In the genomic region with DNA sequence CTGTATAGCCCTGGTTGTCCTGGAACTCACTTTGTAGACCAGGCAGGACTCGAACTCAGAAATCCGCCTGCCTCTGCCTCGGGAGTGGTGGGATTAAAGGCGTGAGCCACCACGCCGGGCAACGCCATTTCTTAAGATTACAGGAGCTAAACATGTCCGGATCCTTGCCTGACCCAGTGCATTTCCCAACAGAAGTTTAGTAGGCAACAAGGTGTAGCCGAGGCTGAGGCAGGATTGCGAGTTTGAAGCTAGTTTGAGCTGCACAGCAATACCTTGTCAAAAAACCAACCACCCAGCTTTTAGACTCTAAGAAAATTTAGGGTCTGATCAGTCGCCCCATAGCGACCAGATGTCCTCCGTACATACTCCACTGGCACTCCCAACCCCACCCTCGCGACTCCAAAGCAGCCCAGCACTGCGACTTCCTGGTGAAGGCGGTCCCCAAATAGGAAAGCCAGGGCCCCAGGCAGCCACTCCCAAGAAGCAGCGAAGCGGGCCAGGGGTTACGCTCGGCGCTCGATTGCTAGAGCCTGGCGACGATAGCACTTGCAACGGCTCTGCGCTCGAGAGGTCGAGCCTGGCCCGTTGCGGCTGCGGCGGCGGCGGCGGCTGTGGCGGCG, we compare ENCODE assay signal across 8 mouse cellular contexts. TPM values are rescaled to one million over a fixed set of nuclear protein-coding genes. Genes with fewer than 3 reads are reported as not detected.
A peak's percentile ranks its signal among the peaks of the same experiment; 100 is the strongest.
DNase-seq lines count a peak whose midpoint lies in the region; ATAC-seq and TF ChIP-seq lines count a peak whose summit lies in the region.

A gene (plus strand): TSS at position 584 of the 620 bp plus-strand sequence.
A gene (plus strand): TSS at position 597 of the 620 bp plus-strand sequence.

- H3K9ac ChIP-seq in forebrain, embryonic 15.5 days (replicated peaks), result peak within 1 kb of the TSS; percentile 87
- H3K9ac ChIP-seq in lung, embryonic 14.5 days, result peak within 1 kb of the TSS; percentile 85

- DNase-seq in G1E (ENCODE audit: low spot score), result peak; percentile 79
- peak; percentile 90 for DNase-seq in cerebellum, adult 11-12 months
- DNase-seq in heart, postnatal 25 days (ENCODE audit: low spot score), result peak; percentile 93
- DNase-seq in layer of hippocampus, adult 18-20 months (ENCODE audit: low spot score in 2 of 2), result peak; percentile 88 to 95
- peak; percentile 99 for DNase-seq in lung, embryonic 14.5 days
- peak; percentile 94 for DNase-seq in thymus, adult 2 months

- H3K36me3 ChIP-seq in G1E (replicated peaks), result peaks cover 18% of the 10 kb centered on the region
- H3K36me3 ChIP-seq in forebrain, embryonic 15.5 days, result peaks cover 5% of the 10 kb centered on the region
- H3K36me3 ChIP-seq in lung, embryonic 14.5 days (ENCODE audit: insufficient read depth), result peaks cover 6% of the 10 kb centered on the region
- peaks cover 5% of the 10 kb centered on the region; the same call in 1 of the 2 replicates for H3K36me3 ChIP-seq in thymus, adult 2 months (ENCODE audit: control insufficient read depth, insufficient read depth, low read length)

- peak within 1 kb of the TSS; percentile 96 for H3K27ac ChIP-seq in forebrain, embryonic 15.5 days (replicated peaks)
- H3K27ac ChIP-seq in lung, embryonic 14.5 days (ENCODE audit: low read depth), result peak within 1 kb of the TSS; percentile 93
- peak within 1 kb of the TSS; percentile 87 for H3K27ac ChIP-seq in olfactory bulb, adult 2 months (ENCODE audit: insufficient read depth, low read depth, low read length)
- peak within 1 kb of the TSS; percentile 44; the same call in 1 of the 2 replicates for H3K27ac ChIP-seq in thymus, adult 2 months (ENCODE audit: control insufficient read depth, insufficient read depth, low read length)

- no peak for TF ChIP-seq CTCF in G1E (IDR thresholded peaks at IDR 0.05; ENCODE audit: low read depth, low read length)
- TF ChIP-seq CTCF in lung, embryonic 14.5 days (IDR thresholded peaks at IDR 0.05; ENCODE audit: low read depth), result no peak
- TF ChIP-seq CTCF in olfactory bulb, adult 2 months (IDR thresholded peaks at IDR 0.05; ENCODE audit: insufficient read depth, low read depth, low read length), result no peak
- 0 out of 2 replicates have a peak, but pooled peaks have one; percentile 12 for TF ChIP-seq CTCF in thymus, adult 2 months (IDR thresholded peaks at IDR 0.05; ENCODE audit: borderline replicate concordance, control insufficient read depth, extremely low read depth, insufficient read depth, low read length, poor library complexity)

- peaks cover 22% of the 10 kb centered on the region for H3K4me1 ChIP-seq in G1E (ENCODE audit: insufficient read depth, low read depth, low read length)
- H3K4me1 ChIP-seq in forebrain, embryonic 15.5 days, result peaks cover 16% of the 10 kb centered on the region
- no peaks in the 10 kb centered on the region for H3K4me1 ChIP-seq in lung, embryonic 14.5 days (ENCODE audit: insufficient read depth)
- 0 out of 2 replicates have a peak, but pooled peaks cover 4% of the 10 kb centered on the region for H3K4me1 ChIP-seq in olfactory bulb, adult 2 months (ENCODE audit: control insufficient read depth, insufficient read depth, low read length)
- H3K4me1 ChIP-seq in thymus, adult 2 months (replicated peaks; ENCODE audit: control insufficient read depth, insufficient read depth, low read length), result peaks cover 2% of the 10 kb centered on the region

- ATAC-seq in G1E (ENCODE audit: extremely low read depth, insufficient number of reproducible peaks, low FRiP score, poor library complexity, severe bottlenecking), result peak; percentile 91
- ATAC-seq in forebrain, embryonic 15.5 days (replicated peaks), result peak; percentile 96
- ATAC-seq in lung, embryonic 14.5 days (ENCODE audit: insufficient read depth), result peak; percentile 96

- peak within 1 kb of the TSS; percentile 83 for H3K4me3 ChIP-seq in G1E (ENCODE audit: low read depth, low read length)
- peak within 1 kb of the TSS; percentile 79 for H3K4me3 ChIP-seq in forebrain, embryonic 15.5 days
- peak within 1 kb of the TSS; percentile 81 for H3K4me3 ChIP-seq in lung, embryonic 14.5 days (ENCODE audit: low read depth, low read length)
- H3K4me3 ChIP-seq in olfactory bulb, adult 2 months (ENCODE audit: insufficient read depth, low read depth, low read length), result peak within 1 kb of the TSS; percentile 98
- peak within 1 kb of the TSS; percentile 86 for H3K4me3 ChIP-seq in thymus, adult 2 months (ENCODE audit: control insufficient read depth, insufficient read depth, low read length)

- 7% methylated on average over 38 of the region's 38 CpGs for WGBS in forebrain, embryonic 15.5 days
- WGBS in lung, embryonic 14.5 days, result 6% methylated on average over 38 of the region's 38 CpGs
- 7% methylated on average over 38 of the region's 38 CpGs for WGBS in olfactory bulb, adult 2 months
- 8% methylated on average over 38 of the region's 38 CpGs for WGBS in thymus, adult 2 months

- intact Hi-C loops in heart, postnatal 25 days (cut with DNase I), result loop anchor here (5.0 to 10.0 kb wide), 4 partner anchors 89 to 1304 kb away; a partner anchor contains a TSS

- H3K4me2 ChIP-seq in forebrain, embryonic 15.5 days (replicated peaks), result peak within 1 kb of the TSS; percentile 60
- H3K4me2 ChIP-seq in lung, embryonic 14.5 days, result peak within 1 kb of the TSS; percentile 76

- H3K9me3 ChIP-seq in G1E (replicated peaks), result no peaks in the 10 kb centered on the region
- H3K9me3 ChIP-seq in forebrain, embryonic 15.5 days, result no peaks in the 10 kb centered on the region
- H3K9me3 ChIP-seq in lung, embryonic 14.5 days (ENCODE audit: low read depth, low read length), result no peaks in the 10 kb centered on the region

- no peaks in the 10 kb centered on the region for H3K27me3 ChIP-seq in G1E (ENCODE audit: insufficient read depth, low read length)
- no peaks in the 10 kb centered on the region for H3K27me3 ChIP-seq in forebrain, embryonic 15.5 days
- no peaks in the 10 kb centered on the region for H3K27me3 ChIP-seq in lung, embryonic 14.5 days (ENCODE audit: insufficient read depth, low read length)
- H3K27me3 ChIP-seq in thymus, adult 2 months (ENCODE audit: control insufficient read depth, insufficient read depth, low read length), result no peaks in the 10 kb centered on the region

- TF ChIP-seq POLR2A in olfactory bulb, adult 2 months (IDR thresholded peaks at IDR 0.05; ENCODE audit: insufficient read depth, low read depth, low read length), result no peak
- TF ChIP-seq POLR2A in thymus, adult 2 months (IDR thresholded peaks at IDR 0.05; ENCODE audit: control insufficient read depth, extremely low read depth, insufficient read depth, low read length, poor library complexity), result no peak; the same call in 1 of the 2 replicates

RNA-seq across cellular contexts. Expression of the first gene that starts in this region (rescaled TPM):
- 50.2 and 80.4 TPM in 2 replicates for total RNA-seq in G1E (2014; fragmentation: Nextera tagmentation)
- total RNA-seq in G1E (2017), result 20.7 and 24.5 TPM in 2 replicates
- 14.3 and 26.3 TPM in 2 replicates for polyA plus RNA-seq in G1E (2012)
- polyA plus RNA-seq in forebrain, embryonic 15.5 days (2015; fragmentation: Nextera tagmentation; extraction: Ambion mirVana), result 28.3 and 28.6 TPM in 2 replicates
- 10 to 100 TPM; 21.2 to 21.5 TPM for total RNA-seq in heart, postnatal 25 days (2021)
- 10 to 100 TPM; 31.9 to 36.6 TPM for total RNA-seq in layer of hippocampus, adult 18-20 months (2021)
- polyA plus RNA-seq in lung, embryonic 14.5 days (2014; fragmentation: Nextera tagmentation; extraction: Ambion mirVana), result 40.1 and 43.7 TPM in 2 replicates
- not detected in 2 replicates for polyA plus RNA-seq in olfactory bulb, adult 2 months (2012; ENCODE audit: insufficient read depth, insufficient read length, low replicate concordance, missing spikeins)
- polyA plus RNA-seq in thymus, adult 2 months (2012; rRNA removed), result 30.2 and 34.8 TPM in 2 replicates

RNA-seq across cellular contexts. Expression of the second gene that starts in this region (rescaled TPM):
- 3.6 TPM in 1 of 2 replicates, not detected in the other for total RNA-seq in G1E (2014; fragmentation: Nextera tagmentation)
- not detected in 2 replicates for total RNA-seq in G1E (2017)
- 5.7 and 25.9 TPM in 2 replicates for polyA plus RNA-seq in G1E (2012)
- polyA plus RNA-seq in forebrain, embryonic 15.5 days (2015; fragmentation: Nextera tagmentation; extraction: Ambion mirVana), result 1.6 TPM in 1 of 2 replicates, not detected in the other
- 1 to 10 TPM; 8.0 to 9.4 TPM for total RNA-seq in heart, postnatal 25 days (2021)
- total RNA-seq in layer of hippocampus, adult 18-20 months (2021), result 10 to 100 TPM in 1 of 2 experiments, 1 to 10 TPM in 1; 6.9 to 10.4 TPM
- polyA plus RNA-seq in lung, embryonic 14.5 days (2014; fragmentation: Nextera tagmentation; extraction: Ambion mirVana), result 0.80 and 1.4 TPM in 2 replicates
- not detected in 2 replicates for polyA plus RNA-seq in olfactory bulb, adult 2 months (2012; ENCODE audit: insufficient read depth, insufficient read length, low replicate concordance, missing spikeins)
- polyA plus RNA-seq in thymus, adult 2 months (2012; rRNA removed), result not detected in 2 replicates

Comparison
In these comparisons a context has a peak if more than half of its experiments do, and no peak if none do; other contexts are left out.
1. Peak in every context shown above with its lines: DNase-seq, ATAC-seq, H3K4me3 ChIP-seq and H3K27ac ChIP-seq.
2. RNA of the first gene that starts in this region (polyA plus RNA-seq): 40.1 to 43.7 TPM in lung, embryonic 14.5 days, 30.2 to 34.8 TPM in thymus, adult 2 months, 28.3 to 28.6 TPM in forebrain, embryonic 15.5 days and 14.3 to 26.3 TPM in G1E; not detected in olfactory bulb, adult 2 months; every median in the first group is over 10 times any median in the second.
3. H3K27ac ChIP-seq: peak in every context shown above with its lines; median percentile 96 in forebrain, embryonic 15.5 days; 93 in lung, embryonic 14.5 days; 87 in olfactory bulb, adult 2 months; 44 in thymus, adult 2 months.